Mouse (Mus musculus): Measurements from ENCODE around the gene Cox7a2l. TPM values are rescaled to one million over a fixed set of nuclear protein-coding genes. Genes with fewer than 3 reads are reported as not detected.
A peak's percentile ranks its signal among the peaks of the same experiment; 100 is the strongest.

Cox7a2l gene
- polyA plus RNA-seq, 1 experiment from 2014 or later: 172 TPM

DNA sequence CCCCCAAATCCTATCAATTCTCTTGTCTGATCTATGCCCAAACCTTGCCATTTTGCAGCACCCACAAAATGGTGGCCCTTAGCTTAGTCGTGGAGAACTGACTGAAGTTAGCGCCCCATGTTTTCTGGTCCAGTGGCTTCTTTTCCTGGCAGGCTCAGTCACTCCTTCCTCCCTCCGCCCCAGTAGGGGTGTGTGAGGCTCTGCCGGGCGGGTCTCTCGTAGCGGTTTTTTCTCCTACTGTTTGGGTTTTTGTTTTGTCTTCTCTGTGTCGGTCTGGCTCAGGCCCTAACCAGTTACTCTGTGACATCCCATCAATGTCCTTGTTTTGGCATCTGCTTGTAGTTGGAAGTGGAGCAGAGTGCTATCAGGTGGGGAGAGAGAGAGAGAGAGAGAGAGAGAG is 8.5 kb upstream of the Cox7a2l start:
- H3K36me3 ChIP-seq (replicated peaks): no peaks in the 10 kb centered on the region
- no peaks in the 10 kb centered on the region for H3K9me3 ChIP-seq
- no peak overlapping the region for H3K9ac ChIP-seq
- no peak overlapping the region for H3K27ac ChIP-seq
- no peaks in the 10 kb centered on the region; the same call in 1 of the 2 replicates for H3K27me3 ChIP-seq (replicated peaks)
- no peak for ATAC-seq (replicated peaks)
- no peak overlapping the region for H3K4me3 ChIP-seq
- WGBS: 6% methylated on average over 8 of the region's 8 CpGs
- peaks cover 17% of the 10 kb centered on the region for H3K4me1 ChIP-seq
- H3K4me2 ChIP-seq: no peak overlapping the region

DNA sequence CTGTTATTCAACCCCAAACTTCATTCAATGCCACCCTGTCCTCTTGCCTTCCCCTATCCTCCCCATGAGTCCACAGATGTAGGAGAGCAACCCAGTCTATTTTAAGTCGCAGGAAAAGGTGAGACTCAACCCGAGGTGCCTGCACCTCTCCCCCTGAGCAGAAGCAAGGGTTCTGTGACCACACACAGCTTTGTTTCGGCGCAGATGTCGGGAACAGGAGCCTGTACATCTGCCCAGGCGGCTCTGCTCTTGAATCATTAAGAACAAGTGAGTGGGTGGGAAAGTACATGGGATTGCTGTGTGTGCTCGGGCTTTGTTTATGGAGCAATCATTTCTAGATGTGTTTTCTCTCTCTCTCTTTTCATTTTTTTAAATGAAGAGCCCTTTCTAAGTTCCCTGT is 7.6 kb upstream of the Cox7a2l start:
- Histone ChIP-seq H3K4me3 (no peak overlapping the region), H3K9ac (no peak overlapping the region)

DNA sequence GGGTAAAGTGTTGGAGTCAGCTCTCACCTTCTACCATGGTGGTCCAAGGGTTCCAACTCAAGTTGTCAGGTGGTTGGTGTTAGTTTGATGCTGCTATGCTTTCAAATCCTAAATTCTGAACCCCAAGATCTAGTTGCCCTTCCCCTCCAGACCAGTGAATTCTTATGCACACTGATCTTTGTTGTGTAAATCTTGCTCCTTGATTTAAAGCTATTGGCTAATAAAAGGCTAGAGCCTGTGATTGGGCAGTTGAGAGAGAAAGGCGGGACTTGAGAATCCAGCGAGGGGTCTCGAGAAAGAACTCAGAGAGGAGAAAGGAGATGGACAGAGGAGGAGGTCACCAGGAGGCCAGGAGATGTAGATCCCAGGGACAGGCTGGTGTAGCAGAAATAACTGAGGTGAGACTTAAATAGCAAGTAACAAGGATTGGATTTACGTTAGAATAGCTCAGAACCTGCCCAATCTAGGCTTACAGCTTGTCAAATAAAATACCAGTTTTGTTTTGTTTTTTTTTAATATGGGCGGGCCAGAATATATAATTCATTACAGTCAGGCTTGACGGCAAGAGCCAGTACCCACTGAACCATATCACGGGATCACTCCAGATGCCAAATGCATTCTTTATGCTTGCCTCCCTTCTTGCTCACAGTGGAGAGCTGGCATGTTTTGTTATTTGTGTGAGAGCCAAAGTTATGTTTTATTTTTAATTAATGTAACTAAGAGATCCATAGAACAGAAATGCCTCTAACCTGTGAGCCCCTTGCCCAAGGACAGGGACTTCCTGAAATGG is 5.7 kb upstream of the Cox7a2l start:
- no peaks in the 10 kb centered on the region for H3K36me3 ChIP-seq (replicated peaks)
- no peak overlapping the region for H3K4me2 ChIP-seq
- H3K9ac ChIP-seq: no peak overlapping the region
- no peak overlapping the region for H3K4me3 ChIP-seq
- H3K27me3 ChIP-seq (replicated peaks): no peaks in the 10 kb centered on the region; the same call in 1 of the 2 replicates
- H3K27ac ChIP-seq: no peak overlapping the region
- WGBS: 65% methylated on average over 7 of the region's 7 CpGs
- H3K9me3 ChIP-seq: no peaks in the 10 kb centered on the region
- ATAC-seq (replicated peaks): no peak
- H3K4me1 ChIP-seq: peaks cover 13% of the 10 kb centered on the region

More for the DNA sequence above, 7.6 kb upstream of the Cox7a2l start:
- Histone ChIP-seq H3K4me2 (no peak overlapping the region), H3K36me3 (replicated peaks) (no peaks in the 10 kb centered on the region), H3K27ac (no peak overlapping the region), H3K4me1 (peaks cover 17% of the 10 kb centered on the region), H3K9me3 (no peaks in the 10 kb centered on the region), H3K27me3 (replicated peaks) (no peaks in the 10 kb centered on the region; the same call in 1 of the 2 replicates)
- 62% methylated on average over 7 of the region's 7 CpGs for WGBS
- ATAC-seq (replicated peaks): no peak

DNA sequence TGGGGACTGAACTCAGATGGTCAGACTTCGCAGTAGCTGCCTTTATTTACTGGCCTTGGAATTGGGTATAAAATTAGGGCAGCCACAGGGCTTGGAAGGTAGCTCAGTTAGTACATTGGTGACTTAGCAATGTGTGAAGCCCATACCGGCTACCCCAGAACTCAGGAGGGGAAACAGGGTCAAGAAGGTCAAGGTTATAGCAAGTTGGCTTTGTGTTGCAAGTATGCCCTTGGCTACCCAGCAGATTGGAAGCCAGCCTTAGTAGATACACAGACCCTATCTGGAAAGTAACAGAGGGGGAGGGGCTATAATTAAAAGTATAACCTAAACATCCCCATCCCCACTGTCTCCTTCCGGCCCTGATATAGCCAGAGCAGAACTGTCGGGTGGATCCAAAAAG is 4.8 kb upstream of the Cox7a2l start:
- no peak for ATAC-seq (replicated peaks)
- Histone ChIP-seq H3K9me3 (no peaks in the 10 kb centered on the region), H3K27me3 (replicated peaks) (no peaks in the 10 kb centered on the region; the same call in 1 of the 2 replicates), H3K4me3 (no peak overlapping the region), H3K36me3 (replicated peaks) (no peaks in the 10 kb centered on the region), H3K9ac (no peak overlapping the region), H3K27ac (no peak overlapping the region), H3K4me1 (peaks cover 5% of the 10 kb centered on the region), H3K4me2 (no peak overlapping the region)
- 91% methylated on average over 4 of the region's 4 CpGs for WGBS

DNA sequence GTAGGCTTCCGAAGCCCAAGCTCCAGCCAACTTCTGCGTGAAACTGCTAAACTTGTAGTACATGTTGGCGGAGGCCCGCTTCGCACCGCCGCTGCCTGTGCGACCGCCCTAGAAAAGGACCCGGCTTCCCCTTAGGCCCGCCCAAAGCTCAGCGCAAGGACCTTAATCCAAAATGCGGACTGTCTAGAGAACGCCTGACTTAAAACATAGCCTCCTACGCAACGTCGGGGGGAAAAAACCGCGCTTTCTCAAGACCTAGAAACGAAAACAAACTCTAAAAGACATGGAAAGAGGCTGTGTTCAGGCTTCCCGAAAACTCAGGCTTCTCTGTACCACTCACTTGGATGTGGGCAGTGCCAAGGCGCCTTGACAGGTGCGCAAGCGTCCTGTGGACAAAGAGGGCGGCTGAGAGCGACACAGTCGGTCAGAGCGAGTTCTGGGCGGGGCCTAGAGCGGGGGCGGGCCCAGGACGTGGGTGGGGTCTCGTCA is 2.9 kb downstream of the Cox7a2l start:
- under 1% methylated on average over 33 of the region's 33 CpGs for WGBS
- Histone ChIP-seq H3K4me2 (peak overlapping the region; percentile 71), H3K9ac (peak overlapping the region; percentile 58), H3K27me3 (replicated peaks) (no peaks in the 10 kb centered on the region), H3K4me3 (peak overlapping the region; percentile 78), H3K36me3 (replicated peaks) (no peaks in the 10 kb centered on the region), H3K4me1 (peaks cover 30% of the 10 kb centered on the region), H3K27ac (peak overlapping the region; percentile 86), H3K9me3 (no peaks in the 10 kb centered on the region)
- ATAC-seq (replicated peaks): peak; percentile 99

DNA sequence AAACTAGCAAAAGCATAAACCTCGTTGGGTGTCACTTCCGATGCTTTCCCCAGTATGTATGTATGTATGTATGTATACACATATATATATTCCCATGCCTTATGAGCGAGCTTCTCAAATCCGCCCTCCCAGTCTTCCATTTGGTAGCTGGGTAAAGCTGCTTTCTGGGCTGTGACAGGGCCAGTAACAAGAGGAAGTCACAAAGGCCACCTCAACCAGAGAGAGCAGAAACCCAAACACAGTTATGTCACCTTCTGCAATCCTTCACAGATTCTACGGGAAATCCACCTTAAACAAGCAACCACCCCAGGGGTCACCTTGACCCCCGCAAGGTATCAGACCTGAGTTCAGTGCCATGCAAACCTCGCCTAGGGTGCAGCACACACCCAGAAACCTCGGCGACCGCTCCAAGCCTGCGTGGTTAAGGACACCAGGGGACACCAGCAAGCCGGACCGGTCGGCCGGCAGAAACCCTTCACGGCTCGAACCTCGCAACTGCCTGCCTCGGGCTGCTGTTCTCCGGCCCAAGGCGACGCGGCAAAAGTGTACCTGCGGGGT is 3.4 kb downstream of the Cox7a2l start:
- peak; percentile 65 for ATAC-seq (replicated peaks)
- Histone ChIP-seq H3K9me3 (no peaks in the 10 kb centered on the region), H3K9ac (peak overlapping the region; percentile 58), H3K27ac (peak overlapping the region; percentile 86), H3K27me3 (replicated peaks) (no peaks in the 10 kb centered on the region), H3K4me3 (peak overlapping the region; percentile 78), H3K36me3 (replicated peaks) (no peaks in the 10 kb centered on the region), H3K4me1 (peaks cover 30% of the 10 kb centered on the region), H3K4me2 (peak overlapping the region; percentile 71)
- 3% methylated on average over 24 of the region's 24 CpGs for WGBS

DNA sequence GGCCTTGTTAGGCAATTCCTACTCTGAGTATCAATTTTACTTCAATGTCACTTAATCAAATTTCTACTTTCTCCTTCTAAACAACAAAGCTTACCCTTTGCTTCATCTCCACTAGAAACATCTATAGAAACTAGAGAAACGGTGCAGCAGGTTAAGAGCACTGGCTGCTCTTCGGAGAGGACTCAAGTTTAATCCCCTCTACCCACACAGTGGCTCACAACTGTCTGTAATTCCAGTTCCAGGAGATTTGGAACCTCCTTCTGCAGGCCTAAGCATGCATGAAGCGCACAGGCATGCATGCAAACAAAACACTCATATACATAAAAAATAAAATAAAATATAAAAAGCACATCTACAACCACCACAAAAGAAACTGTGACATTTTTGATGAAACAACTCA is 5.0 kb downstream of the Cox7a2l start:
- Histone ChIP-seq H3K27ac (no peak overlapping the region), H3K27me3 (replicated peaks) (no peaks in the 10 kb centered on the region), H3K4me3 (no peak overlapping the region), H3K36me3 (replicated peaks) (no peaks in the 10 kb centered on the region), H3K9me3 (no peaks in the 10 kb centered on the region), H3K9ac (no peak overlapping the region), H3K4me1 (peaks cover 30% of the 10 kb centered on the region), H3K4me2 (no peak overlapping the region)
- ATAC-seq (replicated peaks): no peak
- 95% methylated on average over 3 of the region's 3 CpGs for WGBS

DNA sequence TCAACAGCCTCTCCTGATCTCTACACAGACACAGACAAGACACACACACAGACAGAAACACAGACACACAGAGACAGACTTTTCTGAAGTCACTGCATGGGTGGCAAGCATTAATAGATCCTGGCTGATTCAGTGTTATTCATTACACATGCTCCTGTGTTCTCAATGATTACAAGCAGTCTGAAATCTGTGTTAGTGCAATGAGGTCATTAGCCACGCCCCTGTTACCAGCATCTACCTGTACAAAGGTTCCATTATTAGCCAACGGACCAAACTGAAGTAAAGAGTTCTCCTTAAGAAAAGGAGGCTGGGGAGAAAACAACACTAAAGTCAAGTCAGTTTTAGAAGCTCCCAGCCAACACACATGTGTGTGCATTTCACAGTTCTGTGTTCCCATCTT is 13.4 kb downstream of the Cox7a2l start:
- Histone ChIP-seq H3K9ac (no peak overlapping the region), H3K4me3 (no peak overlapping the region), H3K4me1 (no peaks in the 10 kb centered on the region), H3K27ac (no peak overlapping the region), H3K4me2 (no peak overlapping the region), H3K36me3 (replicated peaks) (peaks cover 22% of the 10 kb centered on the region), H3K9me3 (no peaks in the 10 kb centered on the region), H3K27me3 (replicated peaks) (no peaks in the 10 kb centered on the region)
- no peak for ATAC-seq (replicated peaks)
- WGBS: 89% methylated on average over 2 of the region's 2 CpGs

DNA sequence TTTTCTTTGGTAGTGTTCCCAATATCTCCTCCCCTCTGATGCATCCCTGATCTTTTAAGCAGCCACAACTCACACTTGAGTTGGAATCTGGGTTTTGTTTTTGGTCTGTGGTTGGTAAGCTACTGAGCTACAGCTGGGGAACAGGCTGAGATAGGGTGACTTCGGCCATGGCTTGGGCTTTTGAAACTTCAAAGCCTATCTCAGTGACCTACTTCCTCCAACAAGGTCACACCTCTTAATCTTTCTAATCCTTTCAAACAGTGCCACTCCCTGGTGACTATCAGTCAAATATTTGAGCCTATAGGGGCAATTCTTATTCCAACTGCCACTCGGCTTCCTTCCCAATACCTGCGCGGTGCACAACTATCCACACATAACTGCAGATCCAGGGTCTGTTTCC is 17.4 kb downstream of the Cox7a2l start:
- Histone ChIP-seq H3K4me1 (no peaks in the 10 kb centered on the region), H3K9me3 (no peaks in the 10 kb centered on the region), H3K4me3 (no peak overlapping the region), H3K36me3 (replicated peaks) (peaks cover 39% of the 10 kb centered on the region), H3K27me3 (replicated peaks) (no peaks in the 10 kb centered on the region), H3K4me2 (no peak overlapping the region), H3K27ac (no peak overlapping the region), H3K9ac (no peak overlapping the region)
- 91% methylated on average over 4 of the region's 4 CpGs for WGBS
- no peak for ATAC-seq (replicated peaks)

DNA sequence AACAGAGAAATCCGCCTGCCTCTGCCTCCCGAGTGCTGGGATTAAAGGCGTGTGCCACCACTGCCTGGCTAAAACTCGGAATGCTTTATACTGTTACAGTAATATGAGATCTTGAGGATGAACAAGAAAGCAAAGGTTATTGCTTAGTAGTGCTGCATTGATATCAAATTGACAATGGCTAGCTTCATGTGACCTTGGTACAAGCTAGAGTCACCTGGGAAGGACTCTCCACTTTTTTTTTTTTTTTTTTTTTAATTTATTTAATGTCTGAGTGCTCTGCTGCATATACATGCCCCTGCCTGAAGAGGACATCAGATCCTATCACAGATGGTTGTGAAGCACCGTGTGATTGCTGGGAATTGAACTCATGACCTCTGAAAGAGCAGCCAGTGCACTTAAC is 18.2 kb downstream of the Cox7a2l start:
- Histone ChIP-seq H3K4me1 (no peaks in the 10 kb centered on the region), H3K9me3 (no peaks in the 10 kb centered on the region), H3K27ac (no peak overlapping the region), H3K9ac (no peak overlapping the region), H3K4me2 (no peak overlapping the region), H3K36me3 (replicated peaks) (peaks cover 39% of the 10 kb centered on the region), H3K27me3 (replicated peaks) (no peaks in the 10 kb centered on the region), H3K4me3 (no peak overlapping the region)
- ATAC-seq (replicated peaks): no peak
- WGBS: 96% methylated on average over 5 of the region's 5 CpGs

DNA sequence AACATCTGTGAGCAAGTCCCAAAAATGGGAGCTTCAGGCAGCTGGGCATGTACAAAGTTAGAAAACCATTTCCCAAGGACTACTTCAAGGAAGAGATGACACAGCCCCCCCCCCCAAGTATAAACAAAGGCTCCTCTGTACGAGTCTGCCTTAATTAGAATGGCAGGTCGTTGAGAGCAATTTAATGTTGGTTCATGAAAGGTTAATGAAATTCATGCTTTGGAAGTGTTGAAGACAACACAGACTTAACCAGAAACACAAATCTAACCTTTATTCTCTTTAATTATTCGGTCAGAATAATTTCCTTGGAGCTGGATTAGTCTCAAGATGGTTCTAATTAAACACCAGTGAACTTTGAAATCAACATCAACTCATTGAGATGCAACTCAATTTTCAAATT is 29.4 kb downstream of the Cox7a2l start:
- WGBS: 65% methylated on average over 3 of the region's 3 CpGs
- ATAC-seq (replicated peaks): no peak; the same call in 1 of the 2 replicates
- no peak overlapping the region for H3K27ac ChIP-seq
- H3K4me3 ChIP-seq: no peak overlapping the region
- no peak overlapping the region for H3K9ac ChIP-seq
- no peak overlapping the region for H3K4me2 ChIP-seq
- H3K36me3 ChIP-seq (replicated peaks): no peaks in the 10 kb centered on the region
- H3K9me3 ChIP-seq: no peaks in the 10 kb centered on the region
- H3K27me3 ChIP-seq (replicated peaks): no peaks in the 10 kb centered on the region
- H3K4me1 ChIP-seq: no peaks in the 10 kb centered on the region

DNA sequence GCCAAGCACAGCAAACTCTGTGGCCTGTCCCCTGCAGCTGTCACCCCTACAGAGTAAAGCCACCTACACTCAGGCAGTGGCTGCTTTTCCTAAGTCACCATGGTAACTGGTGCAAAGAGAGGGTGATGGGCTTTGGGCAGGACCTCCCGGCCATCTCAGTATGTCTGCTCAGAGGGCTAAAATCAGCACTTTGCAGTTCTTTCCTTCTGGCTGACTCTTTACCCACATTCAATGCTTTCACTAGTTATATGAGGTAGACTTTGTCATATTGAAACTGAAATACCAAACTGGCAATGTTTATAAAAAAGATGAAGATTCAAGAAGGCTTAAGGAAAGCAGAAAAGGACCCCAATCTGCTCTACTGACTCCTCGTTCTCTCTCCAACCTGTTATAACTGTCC is 33.3 kb downstream of the Cox7a2l start:
- H3K4me3 ChIP-seq: no peak overlapping the region
- no peaks in the 10 kb centered on the region for H3K4me1 ChIP-seq
- no peak overlapping the region for H3K4me2 ChIP-seq
- no peaks in the 10 kb centered on the region for H3K27me3 ChIP-seq (replicated peaks)
- ATAC-seq (replicated peaks): no peak
- no peak overlapping the region for H3K27ac ChIP-seq
- H3K9me3 ChIP-seq: no peaks in the 10 kb centered on the region
- H3K9ac ChIP-seq: no peak overlapping the region
- WGBS: 66% methylated on average over 2 of the region's 2 CpGs
- peaks cover 17% of the 10 kb centered on the region for H3K36me3 ChIP-seq (replicated peaks)
